Comparison of ENCODE assay signal across 9 mouse cellular contexts in genomic region chr17:17449441-17449770, GRCm38 (mm10). TPM values are rescaled to one million over a fixed set of nuclear protein-coding genes. Genes with fewer than 3 reads are reported as not detected.
DNase-seq lines count a peak whose midpoint lies in the region; ATAC-seq and TF ChIP-seq lines count a peak whose summit lies in the region.
"Had no signal": no experiment of that assay in that cellular context is flagged by ENCODE, and none has a peak within 500 bp of the region (broad histone marks: within the 10 kb centered on the region; RNA-seq: fewer than 3 reads in every experiment).

No protein-coding gene starts in this region.

- 4% methylated on average over 5 of the region's 5 CpGs for WGBS in forebrain, embryonic 15.5 days
- WGBS in intestine, postnatal 0 days, result 32% methylated on average over 5 of the region's 5 CpGs
- 25% methylated on average over 5 of the region's 5 CpGs for WGBS in lung, postnatal 0 days

- TF ChIP-seq CTCF in intestine, postnatal 0 days (IDR thresholded peaks at IDR 0.05; ENCODE audit: low read depth), result no peak
- TF ChIP-seq CTCF in lung, postnatal 0 days (IDR thresholded peaks at IDR 0.05), result no peak

- no peak for TF ChIP-seq EP300 in lung, postnatal 0 days (IDR thresholded peaks at IDR 0.05)

- peaks cover 2% of the 10 kb centered on the region for H3K36me3 ChIP-seq in forebrain, embryonic 15.5 days
- no peaks in the 10 kb centered on the region for H3K36me3 ChIP-seq in intestine, postnatal 0 days (ENCODE audit: control insufficient read depth, insufficient read depth)
- H3K36me3 ChIP-seq in lung, postnatal 0 days (ENCODE audit: insufficient read depth, low read length), result no peaks in the 10 kb centered on the region
- H3K36me3 ChIP-seq: G1E had no signal

- no peaks in the 10 kb centered on the region for H3K27me3 ChIP-seq in forebrain, embryonic 15.5 days
- no peaks in the 10 kb centered on the region for H3K27me3 ChIP-seq in intestine, postnatal 0 days (replicated peaks; ENCODE audit: control insufficient read depth, insufficient read depth, low read length)
- no peaks in the 10 kb centered on the region for H3K27me3 ChIP-seq in lung, postnatal 0 days (replicated peaks; ENCODE audit: insufficient read depth, low read length)

- peak overlapping the region; percentile 32 for H3K4me3 ChIP-seq in forebrain, embryonic 15.5 days
- H3K4me3 ChIP-seq in intestine, postnatal 0 days (ENCODE audit: low read depth, low read length), result peak overlapping the region; percentile 30; the same call in 1 of the 2 replicates
- peak overlapping the region; percentile 44 for H3K4me3 ChIP-seq in lung, postnatal 0 days (ENCODE audit: low read depth, low read length)

- peak; percentile 14 to 25 for DNase-seq in frontal cortex, adult 2 months (ENCODE audit: extremely low spot score in 1 of 2, low spot score in 1 of 2)
- no peak for DNase-seq in frontal cortex, postnatal 25 days (ENCODE audit: low spot score in 2 of 2)
- peak; percentile 44 for DNase-seq in ZHBTc4 (ENCODE audit: low read depth, low spot score)
- DNase-seq in lung, postnatal 0 days (ENCODE audit: low spot score), result peak; percentile 62
- DNase-seq in yolk sac, embryonic 10.5 days (ENCODE audit: low spot score), result no peak
- DNase-seq in ovary, postnatal 14 days (ENCODE audit: low spot score), result no peak

- peaks cover 20% of the 10 kb centered on the region for H3K4me1 ChIP-seq in forebrain, embryonic 15.5 days
- no peaks in the 10 kb centered on the region for H3K4me1 ChIP-seq in intestine, postnatal 0 days (replicated peaks; ENCODE audit: control insufficient read depth, insufficient read depth, low read length)
- H3K4me1 ChIP-seq in lung, postnatal 0 days (ENCODE audit: insufficient read depth, low read depth, low read length), result no peaks in the 10 kb centered on the region

- H3K9ac ChIP-seq in forebrain, embryonic 15.5 days (replicated peaks), result peak overlapping the region; percentile 34; the same call in 1 of the 2 replicates
- no peak overlapping the region for H3K9ac ChIP-seq in intestine, postnatal 0 days (ENCODE audit: low read depth, low read length)
- H3K9ac ChIP-seq in lung, postnatal 0 days (replicated peaks; ENCODE audit: low read depth), result 0 out of 2 replicates have a peak overlapping the region, but pooled peaks have one; percentile 51

- peak overlapping the region; percentile 66 for H3K27ac ChIP-seq in forebrain, embryonic 15.5 days (replicated peaks)
- H3K27ac ChIP-seq in intestine, postnatal 0 days (ENCODE audit: low read depth, low read length), result no peak overlapping the region
- H3K27ac ChIP-seq in lung, postnatal 0 days (ENCODE audit: low read length), result peak overlapping the region; percentile 71; the same call in 1 of the 2 replicates

- H3K4me2 ChIP-seq in forebrain, embryonic 15.5 days (replicated peaks), result peak overlapping the region; percentile 45
- peak overlapping the region; percentile 66 for H3K4me2 ChIP-seq in intestine, postnatal 0 days (replicated peaks; ENCODE audit: low read depth)
- H3K4me2 ChIP-seq in lung, postnatal 0 days (replicated peaks; ENCODE audit: low read depth, low read length), result peak overlapping the region; percentile 73

- H3K9me3 ChIP-seq in forebrain, embryonic 15.5 days, result no peaks in the 10 kb centered on the region
- no peaks in the 10 kb centered on the region for H3K9me3 ChIP-seq in intestine, postnatal 0 days (ENCODE audit: control insufficient read depth)
- H3K9me3 ChIP-seq in lung, postnatal 0 days (ENCODE audit: low read length), result no peaks in the 10 kb centered on the region
- H3K9me3 ChIP-seq: G1E had no signal

- peak; percentile 39; the same call in 1 of the 2 replicates for ATAC-seq in forebrain, embryonic 15.5 days (replicated peaks)
- no peak for ATAC-seq in intestine, postnatal 0 days
- peak; percentile 49; the same call in 1 of the 2 replicates for ATAC-seq in lung, postnatal 0 days

RNA-seq across cellular contexts. Expression of gene Lix1, which starts 46.9 kb away (rescaled TPM):
- polyA plus RNA-seq in frontal cortex, adult 2 months (2012; rRNA removed), result 69.9 and 72.8 TPM in 2 replicates
- 34.1 and 39.5 TPM in 2 replicates for polyA plus RNA-seq in forebrain, embryonic 15.5 days (2015; fragmentation: Nextera tagmentation; extraction: Ambion mirVana)
- 3.7 and 4.4 TPM in 2 replicates for polyA plus RNA-seq in intestine, postnatal 0 days (2015; fragmentation: Nextera tagmentation; extraction: Ambion mirVana)
- polyA plus RNA-seq in lung, postnatal 0 days (2015; fragmentation: Nextera tagmentation; extraction: Ambion mirVana), result 1.2 and 1.6 TPM in 2 replicates
- polyA plus RNA-seq: G1E had no signal

Comparison
In these comparisons a context has a peak if more than half of its experiments do, and no peak if none do; other contexts are left out.
1. DNase-seq: peak in frontal cortex, adult 2 months (2 of 2), ZHBTc4 (single experiment) and lung, postnatal 0 days (single experiment); none in frontal cortex, postnatal 25 days (0 of 2), yolk sac, embryonic 10.5 days (single experiment) and ovary, postnatal 14 days (single experiment).
2. Peak in every context shown above with its lines, with median percentiles within 50 percentile points of each other: H3K4me2 ChIP-seq and H3K4me3 ChIP-seq.